Mouse (Mus musculus): ENCODE results near the gene Ankrd63. TPM values are rescaled to one million over a fixed set of nuclear protein-coding genes. Genes with fewer than 3 reads are reported as not detected.
A peak's percentile ranks its signal among the peaks of the same experiment; 100 is the strongest.

Ankrd63 gene
- total and polyA plus RNA-seq, 2 experiments, result not detected

- H3K79me2 ChIP-seq (ENCODE audit: control insufficient read depth, insufficient read depth, low read length), result 0 out of 2 replicates have a peak, but pooled peaks cover 8% of the 10 kb centered on the region
- H3K4me3 ChIP-seq (ENCODE audit: insufficient read depth, low read depth, low read length), result peak overlapping the region; percentile 99; the same call in 1 of the 2 replicates
- no peaks in the 10 kb centered on the region for H3K27me3 ChIP-seq (ENCODE audit: control insufficient read depth, insufficient read depth, low read length)
- peaks cover 7% of the 10 kb centered on the region; the same call in 1 of the 2 replicates for H3K4me1 ChIP-seq (ENCODE audit: control insufficient read depth, insufficient read depth, low read length)
- WGBS, result 61% methylated on average over 10 of the region's 10 CpGs
- H3K36me3 ChIP-seq (ENCODE audit: control insufficient read depth, insufficient read depth, low read length), result 0 out of 2 replicates have a peak, but pooled peaks cover 2% of the 10 kb centered on the region
- H3K9ac ChIP-seq (ENCODE audit: low read depth, low read length), result no peak overlapping the region
- TF ChIP-seq CTCF (IDR thresholded peaks at IDR 0.05; ENCODE audit: low read depth, low read length), result no peak
- no peak for TF ChIP-seq POLR2A (IDR thresholded peaks at IDR 0.05; ENCODE audit: extremely low read depth, insufficient read depth, low read length)
- no peak for DNase-seq (ENCODE audit: extremely low read depth, low read depth, low spot score)
- H3K27ac ChIP-seq (replicated peaks; ENCODE audit: insufficient read depth, low read depth, low read length), result no peak overlapping the region
Measured at GRCm38 (mm10) chr2:118747301-118747960, 43.7 kb upstream of the Ankrd63 start.

GRCm38 (mm10) chr2:118745915-118746901 lies 42.4 kb upstream of the Ankrd63 start:
- H3K27ac ChIP-seq (replicated peaks; ENCODE audit: insufficient read depth, low read depth, low read length), result peak overlapping the region; percentile 10
- 5% methylated on average over 112 of the region's 113 CpGs for WGBS

GRCm38 (mm10) chr2:118745232-118745884 lies 41.6 kb upstream of the Ankrd63 start, which contains the start of gene Inafm2:
Gene Inafm2 (plus strand): TSS chr2:118745758.
- H3K27me3 ChIP-seq (ENCODE audit: control insufficient read depth, insufficient read depth, low read length), result no peaks in the 10 kb centered on the region
- TF ChIP-seq POLR2A (IDR thresholded peaks at IDR 0.05; ENCODE audit: extremely low read depth, insufficient read depth, low read length) (peak; percentile 42; the same call in 1 of the 2 replicates), CTCF (IDR thresholded peaks at IDR 0.05; ENCODE audit: low read depth, low read length) (no peak)
- 6% methylated on average over 56 of the region's 57 CpGs for WGBS
- peak; percentile 58 for DNase-seq (ENCODE audit: extremely low read depth, low read depth, low spot score)
- H3K27ac ChIP-seq (replicated peaks; ENCODE audit: insufficient read depth, low read depth, low read length), result peak within 1 kb of the TSS; percentile 10
- 0 out of 2 replicates have a peak, but pooled peaks cover 2% of the 10 kb centered on the region for H3K36me3 ChIP-seq (ENCODE audit: control insufficient read depth, insufficient read depth, low read length)
- peaks cover 7% of the 10 kb centered on the region; the same call in 1 of the 2 replicates for H3K4me1 ChIP-seq (ENCODE audit: control insufficient read depth, insufficient read depth, low read length)
- H3K9ac ChIP-seq (ENCODE audit: low read depth, low read length), result peak within 1 kb of the TSS; percentile 92
- 0 out of 2 replicates have a peak, but pooled peaks cover 8% of the 10 kb centered on the region for H3K79me2 ChIP-seq (ENCODE audit: control insufficient read depth, insufficient read depth, low read length)
- peak within 1 kb of the TSS; percentile 99 for H3K4me3 ChIP-seq (ENCODE audit: insufficient read depth, low read depth, low read length)

More at GRCm38 (mm10) chr2:118745915-118746901, 42.4 kb upstream of the Ankrd63 start:
- Histone ChIP-seq H3K4me3 (ENCODE audit: insufficient read depth, low read depth, low read length) (peak overlapping the region; percentile 99), H3K4me1 (ENCODE audit: control insufficient read depth, insufficient read depth, low read length) (peaks cover 7% of the 10 kb centered on the region; the same call in 1 of the 2 replicates), H3K9ac (ENCODE audit: low read depth, low read length) (peak overlapping the region; percentile 92), H3K27me3 (ENCODE audit: control insufficient read depth, insufficient read depth, low read length) (no peaks in the 10 kb centered on the region), H3K79me2 (ENCODE audit: control insufficient read depth, insufficient read depth, low read length) (0 out of 2 replicates have a peak, but pooled peaks cover 8% of the 10 kb centered on the region), H3K36me3 (ENCODE audit: control insufficient read depth, insufficient read depth, low read length) (0 out of 2 replicates have a peak, but pooled peaks cover 2% of the 10 kb centered on the region)
- DNase-seq (ENCODE audit: extremely low read depth, low read depth, low spot score), result no peak
- TF ChIP-seq CTCF (IDR thresholded peaks at IDR 0.05; ENCODE audit: low read depth, low read length) (no peak), POLR2A (IDR thresholded peaks at IDR 0.05; ENCODE audit: extremely low read depth, insufficient read depth, low read length) (no peak)

- peaks cover 7% of the 10 kb centered on the region; the same call in 1 of the 2 replicates for H3K4me1 ChIP-seq (ENCODE audit: control insufficient read depth, insufficient read depth, low read length)
- 36% methylated on average over 7 of the region's 7 CpGs for WGBS
- no peak overlapping the region for H3K4me3 ChIP-seq (ENCODE audit: insufficient read depth, low read depth, low read length)
- DNase-seq (ENCODE audit: extremely low read depth, low read depth, low spot score), result no peak
- 0 out of 2 replicates have a peak, but pooled peaks cover 8% of the 10 kb centered on the region for H3K79me2 ChIP-seq (ENCODE audit: control insufficient read depth, insufficient read depth, low read length)
- no peaks in the 10 kb centered on the region for H3K36me3 ChIP-seq (ENCODE audit: control insufficient read depth, insufficient read depth, low read length)
- no peak overlapping the region for H3K27ac ChIP-seq (replicated peaks; ENCODE audit: insufficient read depth, low read depth, low read length)
- H3K27me3 ChIP-seq (ENCODE audit: control insufficient read depth, insufficient read depth, low read length), result no peaks in the 10 kb centered on the region
- H3K9ac ChIP-seq (ENCODE audit: low read depth, low read length), result no peak overlapping the region
- no peak for TF ChIP-seq POLR2A (IDR thresholded peaks at IDR 0.05; ENCODE audit: extremely low read depth, insufficient read depth, low read length)
- TF ChIP-seq CTCF (IDR thresholded peaks at IDR 0.05; ENCODE audit: low read depth, low read length), result no peak
Measured at GRCm38 (mm10) chr2:118744621-118745020, 40.9 kb upstream of the Ankrd63 start.
